Mouse (Mus musculus) limb, embryonic 13.5 days (tissue): ENCODE results near the gene Plekhf1. TPM values are rescaled to one million over a fixed set of nuclear protein-coding genes. Genes with fewer than 3 reads are reported as not detected.

Experiments used
- ATAC-seq: fragments of 200-750 bp; cut with Nextera tagmentation; 2 replicates; pipeline ENCODE4 v1.8.0; 2017; ENCODE audit warnings: low read depth, moderate number of reproducible peaks, moderate TSS enrichment; ENCODE audit not compliant: low FRiP score
- H3K27ac ChIP-seq: fragments of 300-500 bp; sonication (generic); 2 replicates; pipeline ENCODE4 v1.5.1; 2015; ENCODE audit warnings: inconsistent platforms, mild to moderate bottlenecking, moderate library complexity
- H3K27me3 ChIP-seq: fragments of 300-500 bp; sonication (generic); 2 replicates; pipeline ENCODE4 v1.6.1; 2015; ENCODE audit warnings: mild to moderate bottlenecking, inconsistent platforms
- H3K36me3 ChIP-seq: fragments of 300-500 bp; sonication (generic); 2 replicates; pipeline ENCODE4 v1.6.1; 2015; ENCODE audit warnings: inconsistent platforms, mild to moderate bottlenecking, moderate library complexity
- H3K4me1 ChIP-seq: fragments of 300-500 bp; sonication (generic); 2 replicates; pipeline ENCODE4 v1.6.1; 2015; ENCODE audit warnings: inconsistent platforms
- H3K4me2 ChIP-seq: fragments of 300-500 bp; sonication (generic); replicated peaks from 2 replicates; pipeline ENCODE4 v1.6.1; 2015; ENCODE audit warnings: inconsistent platforms, mild to moderate bottlenecking, moderate library complexity
- H3K4me3 ChIP-seq: fragments of 300-500 bp; sonication (generic); 2 replicates; pipeline ENCODE4 v1.5.1; 2015; ENCODE audit warnings: moderate library complexity, mild to moderate bottlenecking, inconsistent platforms
- H3K9ac ChIP-seq: fragments of 300-500 bp; sonication (generic); 2 replicates; pipeline ENCODE4 v1.6.1; 2015; ENCODE audit warnings: mild to moderate bottlenecking, inconsistent platforms
- H3K9me3 ChIP-seq: fragments of 300-500 bp; sonication (generic); 2 replicates; pipeline ENCODE4 v1.6.1; 2016; ENCODE audit warnings: inconsistent platforms
- WGBS: fragments of 180-500 bp; shearing (Covaris S2); methylation state at CpG from one replicate; pipeline ENCODE4 v1.1.7; 2015; 5-methylcytosine and 5-hydroxymethylcytosine counted together
- polyA plus RNA-seq: library from polyadenylated mRNA; unstranded; fragments of >200 nt; fragmentation: Nextera tagmentation; extraction: Ambion mirVana; gene quantifications from 2 replicates; pipeline ENCODE4 v1.2.1, GENCODE M21; 2015

The Plekhf1 gene
- polyA plus RNA-seq, 1 experiment from 2014 or later = 3.7 TPM

DNA sequence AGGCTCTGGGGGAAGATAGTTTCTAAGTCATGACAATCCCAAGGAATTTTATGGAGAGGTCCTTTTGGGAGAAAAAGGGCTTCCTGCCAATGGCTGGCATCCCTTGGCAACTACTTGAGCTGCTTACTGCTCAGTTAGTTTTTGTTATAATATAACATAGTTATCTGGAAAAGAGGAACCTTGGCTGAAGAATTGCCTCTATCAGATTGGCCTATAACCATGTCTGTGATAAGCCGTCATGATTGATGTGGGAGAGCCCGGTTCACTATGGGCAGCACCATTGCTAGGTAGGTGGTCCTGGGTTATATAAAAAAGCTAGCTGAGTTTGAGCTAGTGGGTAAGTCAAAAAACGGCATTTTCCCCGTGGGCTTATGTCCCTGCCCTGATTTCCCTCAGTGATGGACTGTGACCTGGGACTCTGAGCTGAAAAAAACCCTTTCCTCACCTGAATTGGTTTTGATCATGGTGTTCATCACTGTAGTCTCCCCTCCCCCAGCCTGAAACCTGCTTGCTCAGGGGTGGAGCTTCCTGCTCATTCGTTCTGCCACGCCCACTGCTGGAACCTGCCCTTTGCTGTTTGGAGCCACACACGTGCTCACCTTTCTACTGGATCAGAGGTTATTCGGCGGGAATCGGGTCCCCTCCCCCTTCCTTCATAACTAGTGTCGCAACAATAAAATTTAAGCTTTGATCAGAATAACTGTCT lies 8.7 kb upstream of the Plekhf1 start:
- H3K36me3 ChIP-seq = no peaks in the 10 kb centered on the region
- no peak overlapping the region for H3K9ac ChIP-seq
- no peak for ATAC-seq
- no peak overlapping the region for H3K27ac ChIP-seq
- no peak overlapping the region for H3K4me3 ChIP-seq
- no peaks in the 10 kb centered on the region for H3K27me3 ChIP-seq
- no peaks in the 10 kb centered on the region for H3K9me3 ChIP-seq
- no peaks in the 10 kb centered on the region for H3K4me1 ChIP-seq
- WGBS = 43% methylated on average over 11 of the region's 11 CpGs
- no peak overlapping the region for H3K4me2 ChIP-seq

- 25% methylated on average over 8 of the region's 8 CpGs for WGBS
- Histone ChIP-seq H3K4me2 (no peak overlapping the region), H3K9ac (no peak overlapping the region), H3K4me1 (peaks cover 13% of the 10 kb centered on the region), H3K36me3 (no peaks in the 10 kb centered on the region), H3K4me3 (no peak overlapping the region), H3K9me3 (no peaks in the 10 kb centered on the region), H3K27me3 (peaks cover 23% of the 10 kb centered on the region), H3K27ac (no peak overlapping the region)
- no peak for ATAC-seq
Observed at GRCm38 (mm10) chr7:38230285-38230684, 2.5 kb upstream of the Plekhf1 start.

DNA sequence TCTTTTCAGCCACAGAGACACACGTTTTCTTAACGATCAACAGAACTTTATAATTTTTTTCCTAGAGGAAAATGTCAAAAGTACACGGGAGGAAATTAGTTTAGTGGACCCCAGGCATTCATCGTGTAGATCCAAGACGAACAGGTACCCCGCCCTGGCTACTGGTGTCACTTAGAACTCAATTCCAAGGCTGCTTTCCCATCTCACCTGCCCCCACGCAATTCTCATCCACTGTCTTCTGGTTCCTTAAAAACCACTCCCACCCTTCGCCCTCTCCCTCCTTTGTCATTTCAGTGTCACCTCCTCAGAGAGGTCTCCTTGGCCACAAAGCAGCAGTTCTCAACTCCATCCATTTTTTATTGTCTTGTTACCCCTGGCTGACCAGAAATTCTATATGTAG lies 513 bp upstream of the Plekhf1 start:
- Histone ChIP-seq H3K9ac (peak overlapping the region; percentile 61; the same call in 1 of the 2 replicates), H3K27ac (no peak overlapping the region)
- WGBS = 22% methylated on average over 8 of the region's 8 CpGs

DNA sequence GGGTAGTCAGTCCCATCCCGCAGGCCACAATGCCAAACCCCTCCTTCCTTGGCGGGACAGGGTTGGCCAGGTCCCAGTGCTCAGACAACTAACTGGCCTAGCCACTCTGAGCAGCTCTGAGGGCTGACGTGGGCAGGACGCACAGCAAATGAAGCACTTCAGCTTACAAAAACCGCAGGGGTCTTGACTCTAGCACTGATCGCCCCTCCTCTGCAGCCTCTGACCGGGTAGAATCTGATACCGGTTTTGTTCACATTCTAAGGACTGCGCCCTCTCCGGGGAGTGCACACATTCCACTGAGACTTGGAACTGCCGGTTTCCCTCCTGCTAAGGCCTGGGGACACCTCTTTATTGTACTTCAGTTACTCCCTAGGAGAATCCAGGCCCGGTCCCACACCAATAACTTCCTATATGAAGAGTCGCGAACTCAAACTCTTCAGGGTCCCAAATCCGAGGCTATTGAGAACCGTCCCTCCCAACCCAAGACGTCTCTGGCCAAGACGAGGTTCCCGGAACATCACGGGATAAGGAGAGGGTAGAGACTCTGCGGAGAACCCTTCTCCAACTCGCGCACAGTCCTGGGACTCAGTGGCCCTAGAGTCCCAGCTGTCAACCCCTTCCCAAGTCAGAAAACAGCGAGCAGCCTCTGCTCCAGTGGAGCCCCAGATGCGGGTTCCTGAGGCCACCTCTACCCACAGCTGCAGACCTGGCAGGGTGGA lies 476 bp downstream of the Plekhf1 start:
- Histone ChIP-seq H3K27me3 (peaks cover 23% of the 10 kb centered on the region), H3K9me3 (no peaks in the 10 kb centered on the region), H3K4me1 (peaks cover 20% of the 10 kb centered on the region), H3K4me2 (peak overlapping the region; percentile 80), H3K9ac (peak overlapping the region; percentile 67), H3K36me3 (no peaks in the 10 kb centered on the region), H3K4me3 (peak overlapping the region; percentile 63), H3K27ac (peak overlapping the region; percentile 70)
- ATAC-seq = peak; percentile 54
- under 1% methylated on average over 25 of the region's 25 CpGs for WGBS

More for the DNA sequence above, 513 bp upstream of the Plekhf1 start:
- Histone ChIP-seq H3K36me3 (no peaks in the 10 kb centered on the region), H3K27me3 (peaks cover 23% of the 10 kb centered on the region), H3K4me1 (peaks cover 20% of the 10 kb centered on the region), H3K4me2 (peak overlapping the region; percentile 80), H3K4me3 (peak overlapping the region; percentile 63), H3K9me3 (no peaks in the 10 kb centered on the region)
- no peak for ATAC-seq

GRCm38 (mm10) chr7:38226226-38226625 lies 1.6 kb downstream of the Plekhf1 start:
- Histone ChIP-seq H3K9me3 (no peaks in the 10 kb centered on the region), H3K27ac (no peak overlapping the region), H3K36me3 (peaks cover 4% of the 10 kb centered on the region; the same call in 1 of the 2 replicates), H3K4me2 (peak overlapping the region; percentile 80), H3K27me3 (peaks cover 23% of the 10 kb centered on the region), H3K4me1 (peaks cover 20% of the 10 kb centered on the region), H3K4me3 (no peak overlapping the region), H3K9ac (no peak overlapping the region)
- WGBS = 77% methylated on average over 2 of the region's 2 CpGs
- no peak for ATAC-seq

- Histone ChIP-seq H3K27me3 (peaks cover 13% of the 10 kb centered on the region), H3K27ac (no peak overlapping the region), H3K9ac (0 out of 2 replicates have a peak overlapping the region, but pooled peaks have one; percentile 13), H3K4me2 (no peak overlapping the region), H3K4me1 (peaks cover 20% of the 10 kb centered on the region), H3K9me3 (no peaks in the 10 kb centered on the region), H3K4me3 (no peak overlapping the region), H3K36me3 (peaks cover 17% of the 10 kb centered on the region)
- WGBS = 80% methylated on average over 13 of the region's 13 CpGs
- no peak for ATAC-seq
Observed at GRCm38 (mm10) chr7:38224577-38225369, 3.0 kb downstream of the Plekhf1 start.

DNA sequence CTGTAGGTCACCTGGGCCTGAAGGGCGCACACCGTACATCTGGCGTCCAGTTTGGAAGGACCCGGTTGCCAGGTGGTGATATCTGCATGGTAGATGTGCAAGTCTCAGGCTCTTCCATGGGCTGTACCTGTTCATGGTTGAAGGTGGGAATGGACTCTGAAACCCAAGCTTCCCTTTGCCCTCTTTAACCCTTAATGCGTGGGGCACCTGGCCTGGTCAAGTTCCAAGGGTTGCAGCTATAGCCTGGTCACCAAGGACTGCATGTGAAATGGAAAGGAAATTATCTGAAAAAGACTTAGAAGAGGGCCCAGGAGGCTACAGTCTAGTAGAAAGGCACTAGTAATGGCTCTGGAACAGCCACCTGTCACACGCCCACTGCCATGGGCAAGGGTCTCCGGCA lies 7.0 kb downstream of the Plekhf1 start:
- no peak overlapping the region for H3K4me2 ChIP-seq
- 97% methylated on average over 7 of the region's 7 CpGs for WGBS
- H3K4me1 ChIP-seq = peaks cover 7% of the 10 kb centered on the region
- no peak overlapping the region for H3K9ac ChIP-seq
- ATAC-seq = no peak
- H3K4me3 ChIP-seq = no peak overlapping the region
- no peaks in the 10 kb centered on the region for H3K27me3 ChIP-seq
- no peak overlapping the region for H3K27ac ChIP-seq
- H3K9me3 ChIP-seq = no peaks in the 10 kb centered on the region
- peaks cover 24% of the 10 kb centered on the region for H3K36me3 ChIP-seq

DNA sequence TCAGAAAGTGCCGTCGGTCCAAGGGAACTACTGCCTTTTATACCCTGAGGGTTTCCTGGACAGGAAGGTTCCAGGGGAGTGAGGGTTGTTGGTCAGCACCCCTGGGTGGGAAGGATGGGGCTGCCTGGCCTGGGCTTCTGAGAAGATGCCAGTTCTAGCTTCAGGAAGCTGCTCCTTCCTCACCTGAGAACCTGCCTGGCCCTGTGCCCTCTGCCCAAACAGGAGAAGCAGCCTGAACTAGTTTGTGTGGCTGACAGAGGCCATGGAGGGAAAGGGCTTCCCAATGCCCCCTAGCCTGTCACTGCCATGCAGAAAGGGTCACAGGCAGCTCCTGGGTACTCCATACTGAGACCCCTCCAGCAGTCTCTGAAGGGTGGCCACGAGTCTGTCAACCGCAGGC lies 8.3 kb downstream of the Plekhf1 start:
- no peak overlapping the region for H3K4me3 ChIP-seq
- H3K27me3 ChIP-seq = no peaks in the 10 kb centered on the region
- no peak overlapping the region for H3K27ac ChIP-seq
- H3K9me3 ChIP-seq = no peaks in the 10 kb centered on the region
- H3K4me1 ChIP-seq = 0 out of 2 replicates have a peak, but pooled peaks cover under 1% of the 10 kb centered on the region
- no peak overlapping the region for H3K4me2 ChIP-seq
- no peak for ATAC-seq
- no peak overlapping the region for H3K9ac ChIP-seq
- WGBS = 86% methylated on average over 4 of the region's 4 CpGs
- peaks cover 24% of the 10 kb centered on the region for H3K36me3 ChIP-seq

GRCm38 (mm10) chr7:38218631-38219367 lies 9.0 kb downstream of the Plekhf1 start:
- Histone ChIP-seq H3K27ac (no peak overlapping the region), H3K27me3 (no peaks in the 10 kb centered on the region), H3K4me1 (no peaks in the 10 kb centered on the region), H3K4me3 (no peak overlapping the region), H3K4me2 (no peak overlapping the region), H3K36me3 (peaks cover 24% of the 10 kb centered on the region), H3K9me3 (no peaks in the 10 kb centered on the region), H3K9ac (no peak overlapping the region)
- WGBS = 80% methylated on average over 8 of the region's 8 CpGs
- no peak for ATAC-seq

GRCm38 (mm10) chr7:38217417-38218171 lies 10.2 kb downstream of the Plekhf1 start:
- no peak overlapping the region for H3K4me2 ChIP-seq
- no peaks in the 10 kb centered on the region for H3K4me1 ChIP-seq
- no peak overlapping the region for H3K9ac ChIP-seq
- no peaks in the 10 kb centered on the region for H3K9me3 ChIP-seq
- peaks cover 24% of the 10 kb centered on the region for H3K36me3 ChIP-seq
- H3K4me3 ChIP-seq = no peak overlapping the region
- 66% methylated on average over 5 of the region's 5 CpGs for WGBS
- H3K27ac ChIP-seq = no peak overlapping the region
- ATAC-seq = no peak
- no peaks in the 10 kb centered on the region for H3K27me3 ChIP-seq

DNA sequence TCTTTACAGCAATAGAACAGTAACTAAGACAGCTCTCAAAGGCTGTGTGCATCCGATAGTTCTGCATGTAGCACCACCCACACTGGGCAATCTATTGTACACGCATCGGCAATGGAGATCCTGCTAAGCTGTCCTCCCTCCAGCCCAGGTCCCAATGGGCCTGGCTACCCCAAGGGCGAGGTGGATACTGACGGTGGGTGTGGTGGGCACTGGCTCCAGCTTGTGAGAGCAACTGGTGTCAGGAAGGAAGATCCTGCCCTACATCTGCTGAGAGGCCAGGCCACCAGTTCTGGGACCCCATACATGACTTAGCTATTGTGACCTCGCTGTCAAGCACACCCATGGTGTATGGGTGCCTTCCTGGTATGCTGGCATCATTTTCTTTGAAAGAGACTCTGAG lies 12.1 kb downstream of the Plekhf1 start:
- H3K4me2 ChIP-seq = no peak overlapping the region
- no peaks in the 10 kb centered on the region for H3K27me3 ChIP-seq
- WGBS = 92% methylated on average over 6 of the region's 6 CpGs

More for the DNA sequence above, 12.1 kb downstream of the Plekhf1 start:
- H3K9ac ChIP-seq = no peak overlapping the region
- H3K9me3 ChIP-seq = no peaks in the 10 kb centered on the region
- no peaks in the 10 kb centered on the region for H3K4me1 ChIP-seq
- no peak overlapping the region for H3K27ac ChIP-seq
- no peak overlapping the region for H3K4me3 ChIP-seq
- H3K36me3 ChIP-seq = peaks cover 16% of the 10 kb centered on the region
- ATAC-seq = no peak
